Mouse (Mus musculus) ovary, postnatal 14 days (tissue): ENCODE data around the gene Polr1d.

ENCODE experiments used
- DNase-seq: peaks from one replicate; pipeline ENCODE4 v3.0.0; 2022; ENCODE audit warnings: low spot score

The Polr1d gene

DNA sequence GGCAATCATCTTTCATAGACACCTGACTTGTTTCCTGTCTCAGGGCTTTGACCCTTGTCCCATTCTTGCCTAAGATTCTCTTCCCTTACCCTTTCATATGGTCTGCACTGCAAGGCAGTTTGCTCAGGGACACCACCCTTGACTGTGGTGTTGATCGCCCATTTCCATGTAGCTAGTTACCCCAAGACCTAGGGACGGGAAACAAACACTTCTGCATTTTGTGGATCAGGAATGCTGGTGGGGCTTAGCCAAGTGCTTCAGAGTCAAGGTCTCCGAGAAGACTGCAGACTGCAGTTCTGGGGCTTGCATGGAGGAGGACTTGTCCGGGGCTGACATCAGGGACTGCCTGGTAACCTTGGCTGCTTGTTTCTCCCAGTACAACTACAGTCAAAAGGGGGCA, 10.0 kb downstream of the Polr1d start:
- no peak for DNase-seq

DNA sequence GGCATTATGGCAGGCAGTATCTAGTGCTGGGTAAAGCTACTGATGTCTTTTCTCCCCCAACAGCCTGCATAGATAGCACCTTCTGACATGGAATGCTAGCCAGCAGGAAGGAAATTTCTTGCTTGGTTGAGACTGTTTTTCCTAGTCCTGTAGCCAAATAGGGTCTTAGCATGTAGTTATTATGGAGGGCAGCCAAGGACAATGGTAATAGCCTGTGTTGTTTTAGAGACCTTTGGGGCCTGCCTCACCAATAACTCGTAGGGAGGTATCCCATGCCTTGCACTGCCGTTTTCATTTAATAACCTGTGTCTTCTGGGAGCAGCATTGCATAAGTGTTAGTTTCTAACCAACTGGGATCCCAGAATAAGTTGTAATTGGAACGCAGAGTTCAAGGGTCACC, 13.0 kb downstream of the Polr1d start:
- no peak for DNase-seq

DNA sequence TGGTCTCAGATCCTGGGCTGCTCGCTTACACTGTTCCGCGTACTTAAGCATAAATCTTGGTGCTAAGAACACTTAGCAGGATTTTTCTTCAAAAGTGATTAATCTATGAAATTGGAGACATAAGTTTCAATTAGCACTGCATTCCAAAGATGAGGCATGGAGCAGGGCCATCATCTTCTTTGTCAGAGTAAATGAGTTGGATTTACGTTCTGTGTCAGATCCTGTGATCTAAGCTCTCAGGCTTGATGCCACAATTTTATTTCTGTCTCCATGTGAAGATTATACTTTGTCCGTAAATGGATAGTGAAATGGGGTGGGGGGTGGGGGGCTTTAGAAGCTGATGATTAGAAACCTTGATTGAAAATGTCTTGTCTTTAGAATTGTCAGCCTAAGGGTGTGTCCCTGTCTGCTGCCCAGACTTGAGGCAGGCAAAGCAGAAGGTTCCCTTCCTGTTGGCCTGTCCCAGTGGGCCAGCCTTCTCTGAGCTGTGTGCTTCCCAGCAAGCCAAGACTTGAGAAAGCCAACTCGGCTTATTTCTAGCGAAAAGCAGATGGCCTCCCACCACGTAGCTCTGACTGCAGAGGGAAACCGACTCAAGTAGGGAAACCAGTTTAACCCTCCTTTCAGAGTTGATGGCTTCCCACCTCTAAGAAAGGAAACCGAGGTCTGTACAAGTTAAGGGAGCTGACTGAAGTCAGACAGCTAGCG, 13.6 kb downstream of the Polr1d start:
- DNase-seq = no peak

DNA sequence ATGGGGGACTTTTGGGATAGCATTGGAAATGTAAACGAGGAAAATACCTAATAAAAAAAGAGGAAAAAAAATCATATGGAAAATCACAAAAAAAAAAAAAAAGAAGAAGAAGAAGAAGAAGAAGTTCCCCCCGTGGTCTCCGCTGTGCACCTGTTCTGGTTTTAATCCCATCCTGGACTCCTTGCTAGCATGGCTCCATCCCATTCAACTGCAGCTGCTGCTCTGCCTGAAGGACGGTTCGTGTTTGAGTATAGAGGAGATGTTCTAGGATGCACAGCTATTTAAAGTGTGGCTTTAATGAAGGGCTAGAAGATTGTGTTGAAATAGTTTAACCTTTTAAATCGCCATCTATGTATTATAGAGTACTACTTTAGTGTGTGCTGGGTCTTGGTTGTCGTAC, 15.6 kb downstream of the Polr1d start:
- no peak for DNase-seq

DNA sequence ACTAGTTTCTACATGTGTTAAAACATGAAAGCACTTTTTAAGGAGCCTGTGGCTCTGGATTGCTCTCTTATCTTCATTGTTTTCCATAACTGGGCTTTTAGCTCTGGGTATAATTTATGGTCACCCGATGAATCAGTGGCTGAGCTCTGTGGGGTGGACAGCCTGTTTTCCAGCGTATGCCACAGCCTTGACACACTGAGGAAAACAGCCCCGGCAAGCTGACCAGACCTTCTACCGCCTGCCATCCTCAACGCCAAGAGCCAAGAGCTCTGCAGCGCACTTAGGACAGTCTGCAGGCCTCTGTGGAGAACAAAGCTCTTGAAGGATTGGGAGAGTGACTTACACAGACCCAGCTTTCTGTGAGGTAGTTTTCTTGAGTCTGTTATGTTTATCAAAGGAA, 17.4 kb downstream of the Polr1d start:
- DNase-seq = no peak

DNA sequence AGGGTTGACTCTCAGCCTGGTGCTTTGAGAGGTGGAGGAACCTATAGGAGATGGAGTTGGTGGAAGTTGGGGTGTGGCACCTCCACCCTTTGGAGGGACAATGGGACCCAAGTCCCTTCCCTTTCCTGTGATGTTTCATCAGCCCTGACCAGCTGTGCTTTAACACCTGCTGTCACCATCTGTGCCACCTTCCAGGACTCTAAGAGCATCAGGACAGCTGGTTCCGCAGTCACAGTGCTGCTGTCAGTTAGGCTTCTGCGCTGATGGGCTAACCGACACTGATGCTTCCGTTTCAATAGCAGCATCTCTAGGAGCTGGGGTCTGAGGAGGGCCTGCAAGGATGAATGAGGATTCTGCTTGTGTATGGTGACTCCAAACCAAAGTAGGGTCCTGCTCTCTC, 19.7 kb downstream of the Polr1d start:
- DNase-seq = no peak

DNA sequence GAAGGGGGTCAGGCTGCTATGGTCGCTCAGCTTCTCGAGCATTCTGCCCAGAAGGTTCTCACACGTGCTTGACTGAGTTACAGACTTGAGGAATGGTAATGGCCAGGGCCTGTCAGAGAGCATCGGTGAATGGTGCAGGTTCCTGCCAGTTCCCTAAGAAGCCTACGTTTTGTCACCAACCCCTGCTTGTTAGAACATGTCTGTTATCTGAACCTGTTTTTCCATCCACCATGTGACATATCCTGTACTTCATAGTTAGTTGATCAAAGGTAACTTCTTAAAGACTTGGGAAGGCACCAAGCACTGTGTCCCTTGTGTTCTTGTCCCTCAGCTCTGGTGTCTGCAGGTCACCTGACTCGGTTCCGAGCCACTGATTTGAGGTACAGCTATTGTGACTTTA, 21.8 kb downstream of the Polr1d start:
- DNase-seq = no peak

DNA sequence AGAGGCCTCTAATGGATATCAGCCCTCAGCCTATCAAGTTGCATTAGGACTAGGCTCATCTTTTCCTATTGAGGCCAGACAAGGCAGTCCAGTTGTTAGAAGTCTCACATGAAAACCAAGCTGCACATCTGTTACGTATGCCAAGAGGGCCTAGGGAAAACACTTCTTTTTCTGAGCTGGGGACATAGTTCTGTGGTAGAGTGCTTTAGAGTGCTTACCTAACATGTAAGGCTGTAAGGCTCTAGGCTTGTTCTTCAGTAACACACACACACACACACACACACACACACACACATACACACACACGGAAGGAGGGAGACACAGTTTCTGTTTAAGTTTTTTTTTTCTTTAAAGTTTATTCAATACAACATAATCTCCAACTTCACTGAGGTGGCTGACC, 23.3 kb downstream of the Polr1d start:
- no peak for DNase-seq

DNA sequence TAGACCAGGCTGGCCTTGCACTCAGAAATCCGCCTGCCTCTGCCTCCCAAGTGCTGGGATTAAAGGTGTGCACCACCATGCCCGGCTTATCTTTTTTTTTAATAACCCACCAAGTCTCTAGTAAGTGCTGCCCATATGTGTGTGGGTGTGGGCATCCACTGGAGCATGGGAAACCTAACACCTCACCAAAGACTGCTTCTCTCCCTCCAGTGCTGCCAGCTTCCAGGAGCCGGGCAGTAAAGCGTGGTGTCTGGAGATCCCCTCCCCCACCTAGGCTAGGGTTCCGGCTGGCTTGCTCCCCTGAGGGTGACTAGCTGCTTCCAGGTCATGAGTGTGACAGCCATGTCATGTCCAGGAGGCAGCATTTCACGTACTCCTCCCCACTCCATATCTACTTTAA, 25.4 kb downstream of the Polr1d start:
- no peak for DNase-seq

DNA sequence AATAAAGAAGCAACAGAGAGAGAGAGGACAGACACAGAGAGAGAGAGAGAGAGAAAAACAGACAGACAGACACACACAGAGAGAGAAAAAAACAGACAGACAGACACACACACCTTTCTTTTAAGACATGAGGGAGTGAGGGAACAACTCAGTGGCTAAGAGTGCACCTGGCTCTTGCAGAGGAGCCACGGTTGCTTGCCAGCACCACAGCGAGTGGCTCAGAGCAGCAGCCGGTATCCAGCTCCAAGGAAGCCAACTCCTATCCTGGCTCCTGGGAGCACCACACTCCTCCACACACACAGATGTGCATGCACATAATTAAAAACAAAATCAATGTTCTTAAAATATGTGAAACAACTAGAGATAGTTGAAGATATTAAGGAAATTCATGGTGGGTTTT, 30.4 kb downstream of the Polr1d start:
- DNase-seq = no peak

DNA sequence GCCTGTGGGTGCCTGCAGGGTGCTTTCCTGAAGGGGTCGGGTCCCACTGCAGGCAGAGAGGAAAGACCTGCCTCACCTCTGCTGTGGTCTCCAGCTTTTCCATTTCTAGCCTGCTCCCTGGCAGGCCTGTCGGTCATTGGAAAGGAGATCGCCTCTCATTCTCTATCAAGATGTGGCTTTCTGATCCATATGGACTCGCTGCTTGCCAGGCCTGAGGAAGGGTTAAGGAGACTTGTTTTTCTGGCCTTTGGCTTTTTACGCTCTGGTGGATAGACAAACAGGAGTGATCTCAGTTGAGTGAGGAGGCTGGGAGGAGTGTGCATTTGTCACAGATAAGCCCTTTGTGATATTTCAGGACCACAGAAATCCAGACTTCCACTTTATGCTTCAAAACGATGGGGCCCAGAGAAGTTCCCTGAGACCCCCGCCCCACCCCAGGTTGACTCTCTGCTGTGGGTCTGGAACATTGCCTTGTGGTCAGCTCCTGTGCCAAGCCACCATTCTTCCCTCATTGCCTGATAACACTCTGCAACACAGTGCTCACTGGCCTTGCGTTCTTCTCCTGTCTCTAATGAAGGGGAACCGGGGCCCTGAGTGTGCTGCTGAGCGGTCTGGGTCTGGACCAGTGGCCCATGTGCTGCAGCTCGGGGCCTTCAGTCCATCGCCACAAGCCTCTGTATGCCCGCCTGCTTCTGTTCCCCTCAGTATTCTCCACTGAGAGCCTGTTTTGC, 32.2 kb downstream of the Polr1d start:
- no peak for DNase-seq

DNA sequence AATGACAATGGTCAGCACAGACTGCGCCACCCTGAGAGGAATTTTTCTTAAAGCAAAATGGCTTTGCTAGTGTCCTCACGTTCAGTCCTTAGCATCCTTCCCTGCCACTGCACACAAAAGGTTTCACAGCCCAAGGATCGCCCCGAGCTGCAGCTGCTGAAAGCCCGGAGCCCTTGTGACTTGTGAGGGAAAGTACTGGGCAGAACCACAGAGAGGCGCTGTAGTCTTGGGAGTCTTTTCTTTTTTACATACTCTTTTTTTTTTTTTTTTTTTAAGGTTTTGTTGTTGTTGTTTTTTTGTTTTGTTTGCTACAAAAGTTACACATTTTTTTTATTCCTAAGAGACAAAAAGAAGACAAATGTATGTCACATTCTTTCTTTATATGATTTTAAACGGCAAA, 37.9 kb downstream of the Polr1d start:
- no peak for DNase-seq

DNA sequence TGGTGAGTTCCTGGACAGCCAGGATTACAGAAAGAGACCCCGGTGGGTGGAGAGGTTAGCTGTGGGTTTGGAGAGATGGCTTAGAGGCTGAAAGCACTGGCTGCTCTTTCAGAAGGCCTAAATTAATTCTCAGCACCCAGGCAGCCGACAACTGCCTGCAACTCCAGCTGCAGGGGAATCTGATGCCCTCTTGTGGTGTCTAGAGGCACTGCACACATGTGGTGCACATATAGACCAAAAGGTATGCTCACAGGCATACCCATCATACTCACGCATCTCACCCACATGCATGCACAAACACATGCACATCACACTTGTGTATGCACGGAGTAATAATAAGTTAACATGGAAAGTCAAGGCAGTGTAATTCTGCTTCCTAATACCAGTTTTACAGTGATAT, 38.8 kb downstream of the Polr1d start:
- DNase-seq = no peak

DNA sequence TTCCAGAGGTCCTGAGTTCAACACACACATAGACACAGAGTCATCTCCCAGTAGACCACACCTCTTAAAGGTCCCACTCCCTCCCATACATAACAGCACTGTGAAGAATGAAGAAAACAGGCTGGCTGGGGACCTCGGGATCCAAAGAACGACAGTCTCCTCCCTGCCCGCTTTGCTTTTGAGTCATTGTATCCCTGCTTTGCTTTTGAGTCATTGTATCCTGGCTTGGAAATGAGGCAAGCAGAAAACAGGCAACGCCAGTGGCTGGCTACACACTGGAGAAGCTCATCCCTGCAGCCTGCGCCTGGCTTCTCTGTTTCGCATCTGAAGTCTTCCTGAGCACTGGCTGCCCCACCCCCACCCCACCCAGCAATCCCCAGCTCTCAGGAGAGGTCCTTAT, 40.2 kb downstream of the Polr1d start:
- DNase-seq = no peak

DNA sequence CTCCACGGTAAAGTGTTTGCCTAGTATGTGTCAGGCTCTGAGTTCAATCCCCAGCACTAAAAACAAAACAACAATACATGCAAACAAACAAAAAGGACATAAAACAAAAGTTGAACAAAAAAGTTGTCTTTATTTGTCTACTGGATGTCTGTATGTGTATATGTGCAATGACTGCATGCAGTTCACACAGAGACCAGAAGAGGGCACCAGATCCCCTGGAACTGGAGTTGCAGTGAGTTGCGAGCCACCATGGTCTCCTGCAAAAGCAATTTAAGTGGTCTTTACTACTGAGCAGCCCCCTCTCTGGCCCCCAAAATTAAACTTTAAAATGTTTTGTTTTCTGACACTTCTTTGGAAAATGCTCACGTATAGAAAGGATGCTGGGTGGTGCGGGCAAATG, 44.3 kb downstream of the Polr1d start:
- no peak for DNase-seq

DNA sequence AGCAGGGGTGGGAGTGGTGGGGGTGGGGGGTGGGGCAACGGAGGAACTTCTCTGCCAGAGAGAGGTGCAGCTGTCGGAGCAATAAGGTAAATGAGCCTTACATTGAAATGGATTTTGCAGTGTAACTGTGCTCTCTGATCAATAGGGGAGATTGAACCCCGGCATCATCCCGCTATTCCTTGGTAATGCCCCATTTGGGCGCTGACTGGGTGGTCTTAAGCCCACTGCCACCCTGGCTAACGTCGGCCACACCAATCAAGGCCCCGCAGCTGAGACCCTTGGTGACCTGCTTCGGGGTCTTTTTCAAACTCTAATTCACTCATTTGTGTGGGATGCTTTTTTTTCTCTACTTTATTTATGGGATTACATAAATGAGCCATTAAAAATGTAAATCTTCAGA, 47.9 kb downstream of the Polr1d start:
- DNase-seq = no peak

DNA sequence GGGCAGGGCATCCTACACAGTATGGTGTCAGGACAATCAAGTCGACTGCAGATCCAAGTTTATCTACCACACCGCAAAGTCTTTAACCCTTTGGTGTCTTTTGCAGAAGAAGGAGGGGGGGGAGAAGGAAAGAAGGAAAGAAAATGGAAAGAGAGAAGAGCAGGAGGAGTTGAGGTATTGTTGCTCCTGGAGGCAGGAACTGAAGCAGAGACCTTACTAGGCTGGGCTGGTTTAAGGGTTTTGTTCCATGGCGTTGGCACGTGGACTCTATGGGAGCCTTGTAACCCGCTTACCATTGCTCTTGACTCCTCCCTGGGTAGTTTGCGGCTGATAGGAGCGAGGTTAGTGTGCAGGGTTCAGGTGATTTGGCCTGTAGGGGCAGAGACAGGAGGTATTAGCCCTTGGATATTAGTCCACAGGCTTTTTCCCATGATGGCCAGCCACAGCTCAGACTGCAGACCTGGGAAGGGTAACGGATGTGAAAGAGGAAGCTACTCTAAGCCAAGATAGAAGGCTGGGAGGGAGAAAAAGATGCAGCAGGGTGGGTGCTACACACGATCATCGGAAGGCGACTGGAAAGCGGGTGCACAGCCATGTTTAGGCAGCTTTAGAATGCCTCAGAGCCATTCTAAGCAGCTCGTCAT, 48.8 kb downstream of the Polr1d start:
- DNase-seq = no peak

DNA sequence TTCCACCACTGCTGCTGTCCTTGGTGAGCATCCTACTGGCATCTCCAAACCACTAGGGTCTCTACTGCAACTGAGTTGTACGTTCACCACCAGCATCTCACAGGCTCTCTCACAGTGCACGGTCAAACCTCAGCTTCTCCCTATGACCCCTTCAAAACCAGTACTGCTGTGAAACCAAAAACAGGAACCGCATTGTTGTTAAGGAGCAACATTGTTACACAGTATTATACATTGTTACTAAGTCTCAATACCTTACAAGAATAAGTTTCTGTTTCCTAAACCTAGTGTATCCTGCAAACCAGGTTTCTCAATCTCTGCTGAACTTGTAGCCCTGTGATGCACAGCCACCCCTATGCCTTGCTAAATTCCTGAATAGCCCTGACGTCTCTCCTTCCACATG, 51.0 kb downstream of the Polr1d start:
- no peak for DNase-seq

DNA sequence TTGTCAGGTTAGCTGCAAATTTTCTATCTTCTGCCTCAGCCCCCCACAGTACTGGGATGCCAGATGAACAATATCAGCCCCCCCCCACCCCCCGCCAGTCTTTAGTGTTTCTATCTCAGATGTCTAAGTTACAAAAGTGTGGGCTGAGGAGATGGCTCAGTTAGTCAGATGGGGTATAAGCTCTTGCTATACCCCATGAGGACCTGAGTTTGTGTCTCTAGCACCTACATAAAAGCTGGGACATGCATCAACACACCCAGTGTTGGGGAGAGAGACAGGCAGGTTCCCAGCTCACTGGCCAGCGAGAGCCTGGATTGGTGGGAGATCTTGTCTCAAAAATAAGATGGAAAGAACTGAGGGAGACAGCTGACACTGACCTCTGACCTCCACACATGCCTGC, 52.6 kb downstream of the Polr1d start:
- no peak for DNase-seq

DNA sequence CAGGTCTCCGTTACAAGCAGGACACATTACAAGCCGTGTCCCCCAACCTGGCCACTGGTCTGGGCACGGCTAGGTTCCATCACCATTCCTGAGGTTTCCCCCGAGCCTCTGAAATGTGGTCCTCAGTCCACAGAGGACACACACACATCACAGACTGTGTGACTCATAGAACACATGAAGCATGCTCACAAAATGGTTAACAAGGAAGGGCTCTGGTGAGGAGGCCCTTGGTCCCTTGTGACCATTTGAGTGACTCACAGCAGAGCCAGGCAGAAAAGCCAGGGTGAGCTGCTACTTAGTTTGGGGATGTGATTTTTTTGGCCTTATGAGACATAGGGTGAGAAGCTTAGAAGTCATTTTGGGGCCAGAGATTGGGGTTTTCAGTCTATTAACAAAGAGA, 55.1 kb downstream of the Polr1d start:
- DNase-seq = no peak

DNA sequence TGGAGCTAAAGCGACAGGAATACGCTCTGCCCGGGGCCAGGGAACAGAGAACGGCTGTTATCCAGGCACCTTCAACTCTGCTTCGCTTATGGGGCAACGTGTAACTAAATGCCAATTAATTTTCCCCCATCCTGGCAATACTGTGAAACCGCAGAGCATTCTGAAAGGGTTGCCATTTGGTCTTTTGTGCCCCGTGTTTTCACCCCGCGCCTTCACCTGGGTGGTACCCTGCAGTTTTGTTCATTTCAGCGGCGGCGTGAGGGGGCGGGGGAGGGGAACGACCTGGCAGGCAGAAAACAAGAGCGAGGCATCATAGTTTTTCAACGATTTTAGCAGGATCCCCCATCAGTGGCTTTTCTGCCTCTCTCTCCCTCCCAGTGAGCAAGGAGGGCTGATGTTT, 56.8 kb downstream of the Polr1d start:
- DNase-seq = no peak

DNA sequence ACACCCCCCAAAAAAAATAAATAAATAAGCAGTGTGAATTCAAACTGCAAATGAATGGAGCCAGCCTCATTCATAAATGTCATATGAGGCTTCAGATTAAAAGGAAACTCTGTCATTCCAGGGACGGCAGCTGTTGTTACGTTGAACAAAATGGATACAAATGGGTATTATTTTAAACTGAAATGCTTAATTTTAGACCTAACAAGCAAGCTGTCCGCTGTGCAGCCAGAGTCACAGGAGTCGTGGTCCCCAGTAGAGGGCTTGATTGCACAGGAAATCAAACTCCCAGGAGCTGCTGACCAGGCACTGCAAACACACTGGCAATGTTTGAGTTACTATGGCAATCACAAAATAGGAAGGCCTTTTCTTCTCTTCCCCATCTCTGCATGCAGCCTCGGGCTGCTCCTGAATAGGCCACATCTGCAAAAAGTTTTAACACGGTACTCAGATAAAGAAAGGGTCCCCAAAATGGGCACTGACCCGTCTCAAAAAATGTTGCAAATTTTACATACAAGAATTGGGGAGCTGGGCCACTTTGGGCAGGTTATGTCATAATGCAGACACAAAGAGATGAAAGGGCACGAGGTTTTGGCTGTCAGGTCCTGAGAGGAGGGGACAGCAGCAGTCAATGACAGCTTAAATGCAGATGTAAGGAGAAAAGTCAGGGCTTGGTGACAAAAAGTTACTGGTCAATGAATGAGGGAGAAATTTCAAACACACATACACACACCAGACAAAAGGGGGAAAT, 57.7 kb downstream of the Polr1d start:
- DNase-seq = no peak

DNA sequence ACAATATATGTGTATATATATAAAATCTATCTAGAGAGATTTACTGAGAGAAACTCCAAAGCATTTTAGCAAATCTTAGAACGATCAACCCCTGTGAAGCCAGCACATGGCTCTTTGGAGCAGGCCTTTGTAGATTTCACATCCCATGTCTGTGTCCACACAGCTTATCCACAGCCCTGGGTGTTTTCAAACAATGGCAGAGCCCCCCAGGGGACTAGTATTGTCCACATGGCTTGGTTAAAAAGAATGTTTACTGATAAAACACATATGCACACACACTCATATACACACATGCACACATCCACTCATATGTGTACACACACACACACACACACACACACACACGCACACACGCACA, 58.2 kb downstream of the Polr1d start:
- no peak for DNase-seq
